Mouse (Mus musculus): ENCODE results near the gene Gm17651.

GRCm38 (mm10) chr3:97680631-97681320, 6.3 kb upstream of the Gm17651 start:
- TF ChIP-seq POLR2A (IDR thresholded peaks at IDR 0.05; ENCODE audit: borderline replicate concordance, extremely low read depth, low read depth, low read length), result no peak
- peak; percentile 83 for TF ChIP-seq CTCF (IDR thresholded peaks at IDR 0.05; ENCODE audit: insufficient read depth, low read length)
